Mouse (Mus musculus) layer of hippocampus, adult 6 months (tissue): ENCODE measurements around the gene Vmn2r8. TPM values are rescaled to one million over a fixed set of nuclear protein-coding genes. Genes with fewer than 3 reads are reported as not detected.

ENCODE experiments used
- long read RNA-seq, 2 experiments: library from polyadenylated mRNA; unstranded; transcript quantifications; one replicate each; pipeline ENCODE4 v2.0.0; 2019 to 2020
- polyA plus RNA-seq: library from polyadenylated mRNA; unstranded; fragments of <200 nt; fragmentation: Nextera tagmentation; gene quantifications from 2 replicates; pipeline ENCODE4 v1.2.3, GENCODE M21; 2021

Vmn2r8 gene
- polyA plus RNA-seq, result not detected in 2 replicates
- long read RNA-seq, experiment 1, result 0 reads
- long read RNA-seq, experiment 2, result 0 reads

GRCm38 (mm10) chr5:108808750-108809149 lies at the start of gene Vmn2r8:
TSS of gene Vmn2r8 (minus strand) at chr5:108808850.

GRCm38 (mm10) chr5:108852501-108852900 lies 43.9 kb upstream of the Vmn2r8 start, which contains the start of gene Vmn2r9:
TSS of gene Vmn2r9 (minus strand) at chr5:108852601.

GRCm38 (mm10) chr5:108795263-108795662 lies 13.4 kb downstream of the Vmn2r8 start, which contains the start of gene Tmed11:
TSS of gene Tmed11 (minus strand) at chr5:108795363.

GRCm38 (mm10) chr5:108774630-108775306 lies 33.9 kb downstream of the Vmn2r8 start, which contains the start of gene Rnf212:
TSS of gene Rnf212 (minus strand) at chr5:108774982.

Other genes starting within 250 kb of the Vmn2r8 start
- 41.8 and 61.4 TPM in 2 replicates for gene Gak, start 179.1 kb downstream of the Vmn2r8 start, polyA plus RNA-seq
- gene Tmem175, start 179.1 kb downstream of the Vmn2r8 start, polyA plus RNA-seq, result 40.0 and 51.2 TPM in 2 replicates
- gene Idua, start 148.5 kb downstream of the Vmn2r8 start, polyA plus RNA-seq, result 11.2 and 12.2 TPM in 2 replicates
- gene Dgkq, start 139.2 kb downstream of the Vmn2r8 start, polyA plus RNA-seq, result 4.2 and 4.7 TPM in 2 replicates
- 0.63 and 1.4 TPM in 2 replicates for gene Slc26a1, start 133.3 kb downstream of the Vmn2r8 start, polyA plus RNA-seq
- 5.2 and 7.0 TPM in 2 replicates for gene Fgfrl1, start 116.5 kb downstream of the Vmn2r8 start, polyA plus RNA-seq
- not detected in 2 replicates for gene Rnf212, start 33.9 kb downstream of the Vmn2r8 start, polyA plus RNA-seq
- not detected in 2 replicates for gene Tmed11, start 13.5 kb downstream of the Vmn2r8 start, polyA plus RNA-seq
- not detected in 2 replicates for gene Vmn2r9, start 43.8 kb upstream of the Vmn2r8 start, polyA plus RNA-seq
- gene Vmn2r10, start 197.7 kb upstream of the Vmn2r8 start, polyA plus RNA-seq, result not detected in 2 replicates